Mouse (Mus musculus) stomach, postnatal 0 days (tissue): ENCODE data around the gene Crnkl1.

Source experiments
- CTCF ChIP-seq: IDR thresholded peaks from 2 replicates; pipeline ENCODE4 v1.5.1; 2016; ENCODE audit warnings: antibody characterized with exemption, low read depth, mild to moderate bottlenecking, moderate library complexity
- EP300 ChIP-seq: optimal IDR thresholded peaks from 2 replicates; pipeline ENCODE3; 2016; ENCODE audit warnings: antibody characterized with exemption

GRCm38 (mm10) chr2:145903983-145904616, 30.7 kb downstream of the Crnkl1 start:
- TF ChIP-seq CTCF (no peak), EP300 (no peak)
